Mouse (Mus musculus): ENCODE measurements at regions not wholly inside any gene's neighbourhood (a gene's known extent, or its start where the extent isn't known, plus 50 kb on each side); places are given as distances from the start of the nearest gene placed in this dataset.

GRCm38 (mm10) chr5:106763283-106763682 lies 66.2 kb upstream of the Zfp644 start:
- Histone ChIP-seq H3K4me1 (ENCODE audit: control insufficient read depth, insufficient read depth, low read length) (peaks cover 2% of the 10 kb centered on the region), H3K27ac (ENCODE audit: insufficient read depth, low read length) (no peak overlapping the region), H3K4me3 (ENCODE audit: insufficient read depth, low read length) (no peak overlapping the region)
- TF ChIP-seq POLR2A (IDR thresholded peaks at IDR 0.05; ENCODE audit: extremely low read depth, insufficient read depth, low read length): no peak
- no peak for TF ChIP-seq CTCF (IDR thresholded peaks at IDR 0.05; ENCODE audit: extremely low read depth, insufficient read depth, low read length)

GRCm38 (mm10) chr5:106758036-106758435 lies 60.9 kb upstream of the Zfp644 start:
- no peak for TF ChIP-seq POLR2A (IDR thresholded peaks at IDR 0.05; ENCODE audit: extremely low read depth, insufficient read depth, low read length)
- no peak for TF ChIP-seq CTCF (IDR thresholded peaks at IDR 0.05; ENCODE audit: extremely low read depth, insufficient read depth, low read length)
- Histone ChIP-seq H3K4me1 (ENCODE audit: control insufficient read depth, insufficient read depth, low read length) (peaks cover 2% of the 10 kb centered on the region), H3K27ac (ENCODE audit: insufficient read depth, low read length) (no peak overlapping the region), H3K4me3 (ENCODE audit: insufficient read depth, low read length) (no peak overlapping the region)

GRCm38 (mm10) chr5:106757436-106757835 lies 60.3 kb upstream of the Zfp644 start:
- H3K4me3 ChIP-seq (ENCODE audit: insufficient read depth, low read length): peak overlapping the region; percentile 2; the same call in 1 of the 2 replicates
- TF ChIP-seq POLR2A (IDR thresholded peaks at IDR 0.05; ENCODE audit: extremely low read depth, insufficient read depth, low read length) (no peak), CTCF (IDR thresholded peaks at IDR 0.05; ENCODE audit: extremely low read depth, insufficient read depth, low read length) (no peak)
- H3K4me1 ChIP-seq (ENCODE audit: control insufficient read depth, insufficient read depth, low read length): peaks cover 2% of the 10 kb centered on the region

GRCm38 (mm10) chr5:106756937-106757371 lies 59.9 kb upstream of the Zfp644 start:
- H3K4me3 ChIP-seq (ENCODE audit: insufficient read depth, low read length): peak overlapping the region; percentile 2; the same call in 1 of the 2 replicates
- H3K4me1 ChIP-seq (ENCODE audit: control insufficient read depth, insufficient read depth, low read length): no peaks in the 10 kb centered on the region
- no peak for TF ChIP-seq CTCF (IDR thresholded peaks at IDR 0.05; ENCODE audit: extremely low read depth, insufficient read depth, low read length)
- no peak for TF ChIP-seq POLR2A (IDR thresholded peaks at IDR 0.05; ENCODE audit: extremely low read depth, insufficient read depth, low read length)
- no peak overlapping the region for H3K27ac ChIP-seq (ENCODE audit: insufficient read depth, low read length)

More at GRCm38 (mm10) chr5:106757436-106757835, 60.3 kb upstream of the Zfp644 start:
- no peak overlapping the region for H3K27ac ChIP-seq (ENCODE audit: insufficient read depth, low read length)

- no peak overlapping the region for H3K27ac ChIP-seq (ENCODE audit: insufficient read depth, low read length)
- TF ChIP-seq CTCF (IDR thresholded peaks at IDR 0.05; ENCODE audit: extremely low read depth, insufficient read depth, low read length) (no peak), POLR2A (IDR thresholded peaks at IDR 0.05; ENCODE audit: extremely low read depth, insufficient read depth, low read length) (no peak)
Observed at GRCm38 (mm10) chr5:106753289-106753688, 56.2 kb upstream of the Zfp644 start.

GRCm38 (mm10) chr5:106750168-106750567 lies 53.1 kb upstream of the Zfp644 start:
- Histone ChIP-seq H3K4me1 (ENCODE audit: control insufficient read depth, insufficient read depth, low read length) (no peaks in the 10 kb centered on the region), H3K27ac (ENCODE audit: insufficient read depth, low read length) (no peak overlapping the region), H3K4me3 (ENCODE audit: insufficient read depth, low read length) (no peak overlapping the region)
- TF ChIP-seq CTCF (IDR thresholded peaks at IDR 0.05; ENCODE audit: extremely low read depth, insufficient read depth, low read length): no peak
- no peak for TF ChIP-seq POLR2A (IDR thresholded peaks at IDR 0.05; ENCODE audit: extremely low read depth, insufficient read depth, low read length)

More at GRCm38 (mm10) chr5:106753289-106753688, 56.2 kb upstream of the Zfp644 start:
- Histone ChIP-seq H3K4me1 (ENCODE audit: control insufficient read depth, insufficient read depth, low read length) (no peaks in the 10 kb centered on the region), H3K4me3 (ENCODE audit: insufficient read depth, low read length) (no peak overlapping the region)

- TF ChIP-seq CTCF (IDR thresholded peaks at IDR 0.05; ENCODE audit: extremely low read depth, insufficient read depth, low read length) (no peak), POLR2A (IDR thresholded peaks at IDR 0.05; ENCODE audit: extremely low read depth, insufficient read depth, low read length) (no peak)
- Histone ChIP-seq H3K4me1 (ENCODE audit: control insufficient read depth, insufficient read depth, low read length) (no peaks in the 10 kb centered on the region), H3K27ac (ENCODE audit: insufficient read depth, low read length) (no peak overlapping the region), H3K4me3 (ENCODE audit: insufficient read depth, low read length) (no peak overlapping the region)
Observed at GRCm38 (mm10) chr5:106748527-106749138, 51.5 kb upstream of the Zfp644 start.

Measured in cortical plate, adult 2 months (tissue).